Mouse (Mus musculus): ENCODE results near the gene Rpl28. TPM values are rescaled to one million over a fixed set of nuclear protein-coding genes. Genes with fewer than 3 reads are reported as not detected.

Rpl28 gene
- polyA plus RNA-seq (2014; fragmentation: Nextera tagmentation; extraction: Ambion mirVana), result 266 and 269 TPM in 2 replicates

- Histone ChIP-seq H3K4me2 (ENCODE audit: low read depth, severe bottlenecking) (peak within 1 kb of the TSS; percentile 86), H3K27ac (replicated peaks; ENCODE audit: low read depth, low read length) (peak within 1 kb of the TSS; percentile 86), H3K4me1 (ENCODE audit: control insufficient read depth, insufficient read depth, low read length) (peaks cover 6% of the 10 kb centered on the region), H3K9ac (ENCODE audit: low read length) (peak within 1 kb of the TSS; percentile 97), H3K9me3 (ENCODE audit: control insufficient read depth, low read length) (no peaks in the 10 kb centered on the region), H3K36me3 (ENCODE audit: control insufficient read depth, insufficient read depth, low read length) (peaks cover 14% of the 10 kb centered on the region), H3K27me3 (ENCODE audit: control insufficient read depth, insufficient read depth, low read length) (peaks cover 6% of the 10 kb centered on the region; the same call in 1 of the 2 replicates), H3K4me3 (ENCODE audit: low read depth, low read length) (peak within 1 kb of the TSS; percentile 91)
- 2% methylated on average over 51 of the region's 54 CpGs for WGBS
- ATAC-seq (ENCODE audit: insufficient number of reproducible peaks, low FRiP score, low TSS enrichment, low read depth) (peak; percentile 88), DNase-seq (ENCODE audit: low spot score) (peak; percentile 96)
Measured at GRCm38 (mm10) chr7:4792278-4793212, at the start of gene Rpl28. Gene Rpl28, plus strand, starts transcription at chr7:4792874.

DNA sequence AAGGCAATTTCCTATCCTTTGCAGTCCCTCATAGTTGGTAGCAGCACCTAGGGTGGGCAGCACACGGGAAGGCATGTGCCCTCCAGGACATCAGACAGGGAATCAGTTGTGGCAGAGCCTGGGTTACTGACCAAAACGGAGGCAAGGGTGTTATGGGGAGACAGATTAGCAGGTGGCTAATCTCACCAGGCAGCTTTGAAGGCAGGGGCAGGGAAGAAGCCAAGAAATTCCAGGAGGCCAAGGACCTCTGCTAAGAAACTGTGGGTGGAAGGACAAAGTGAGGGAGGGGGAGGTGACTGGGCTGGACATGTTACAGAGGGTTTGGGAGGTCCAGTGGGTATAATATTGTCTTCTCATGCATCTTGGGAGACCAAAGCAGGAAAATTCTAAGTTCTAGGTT lies 49.3 kb upstream of the Rpl28 start:
- Histone ChIP-seq H3K4me3 (ENCODE audit: low read depth, low read length) (no peak overlapping the region), H3K4me1 (ENCODE audit: control insufficient read depth, insufficient read depth, low read length) (peaks cover 6% of the 10 kb centered on the region), H3K27me3 (ENCODE audit: control insufficient read depth, insufficient read depth, low read length) (no peaks in the 10 kb centered on the region), H3K4me2 (ENCODE audit: low read depth, severe bottlenecking) (no peak overlapping the region), H3K27ac (replicated peaks; ENCODE audit: low read depth, low read length) (no peak overlapping the region), H3K9me3 (ENCODE audit: control insufficient read depth, low read length) (no peaks in the 10 kb centered on the region), H3K36me3 (ENCODE audit: control insufficient read depth, insufficient read depth, low read length) (peaks cover 9% of the 10 kb centered on the region), H3K9ac (ENCODE audit: low read length) (no peak overlapping the region)
- 73% methylated on average over 2 of the region's 2 CpGs for WGBS
- DNase-seq (ENCODE audit: low spot score), result no peak
- no peak for ATAC-seq (ENCODE audit: insufficient number of reproducible peaks, low FRiP score, low TSS enrichment, low read depth)

DNA sequence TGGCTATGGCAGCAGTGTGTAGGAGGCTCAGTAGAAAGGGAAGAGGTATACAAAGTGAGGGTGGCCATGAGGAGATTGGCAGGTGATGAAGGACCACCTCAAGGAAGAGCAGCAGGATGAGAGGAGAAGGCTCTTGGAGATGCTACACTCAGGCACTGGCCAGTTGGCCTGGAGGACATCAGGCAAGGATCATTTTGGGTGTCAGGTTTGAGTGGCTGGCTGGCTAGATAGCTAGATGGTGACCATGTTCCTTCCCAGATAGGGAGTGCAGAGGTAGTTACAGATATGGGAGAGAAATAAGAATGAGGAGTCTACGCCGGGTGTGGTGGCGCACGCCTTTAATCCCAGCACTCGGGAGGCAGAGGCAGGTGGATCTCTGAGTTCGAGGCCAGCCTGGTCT lies 47.8 kb upstream of the Rpl28 start:
- Histone ChIP-seq H3K36me3 (ENCODE audit: control insufficient read depth, insufficient read depth, low read length) (peaks cover 9% of the 10 kb centered on the region), H3K4me3 (ENCODE audit: low read depth, low read length) (no peak overlapping the region), H3K4me1 (ENCODE audit: control insufficient read depth, insufficient read depth, low read length) (peaks cover 4% of the 10 kb centered on the region), H3K27ac (replicated peaks; ENCODE audit: low read depth, low read length) (no peak overlapping the region), H3K4me2 (ENCODE audit: low read depth, severe bottlenecking) (no peak overlapping the region), H3K9ac (ENCODE audit: low read length) (no peak overlapping the region), H3K9me3 (ENCODE audit: control insufficient read depth, low read length) (no peaks in the 10 kb centered on the region), H3K27me3 (ENCODE audit: control insufficient read depth, insufficient read depth, low read length) (no peaks in the 10 kb centered on the region)
- WGBS, result 95% methylated on average over 6 of the region's 6 CpGs
- DNase-seq (ENCODE audit: low spot score) (no peak), ATAC-seq (ENCODE audit: insufficient number of reproducible peaks, low FRiP score, low TSS enrichment, low read depth) (no peak)

GRCm38 (mm10) chr7:4746326-4746980 lies 46.2 kb upstream of the Rpl28 start:
- no peak overlapping the region for H3K27ac ChIP-seq (replicated peaks; ENCODE audit: low read depth, low read length)
- H3K36me3 ChIP-seq (ENCODE audit: control insufficient read depth, insufficient read depth, low read length), result peaks cover 9% of the 10 kb centered on the region
- H3K4me1 ChIP-seq (ENCODE audit: control insufficient read depth, insufficient read depth, low read length), result peaks cover 4% of the 10 kb centered on the region
- H3K4me3 ChIP-seq (ENCODE audit: low read depth, low read length), result no peak overlapping the region
- H3K27me3 ChIP-seq (ENCODE audit: control insufficient read depth, insufficient read depth, low read length), result no peaks in the 10 kb centered on the region
- no peak overlapping the region for H3K9ac ChIP-seq (ENCODE audit: low read length)
- WGBS, result 88% methylated on average over 22 of the region's 22 CpGs
- DNase-seq (ENCODE audit: low spot score), result no peak
- no peak for ATAC-seq (ENCODE audit: insufficient number of reproducible peaks, low FRiP score, low TSS enrichment, low read depth)
- no peaks in the 10 kb centered on the region for H3K9me3 ChIP-seq (ENCODE audit: control insufficient read depth, low read length)
- H3K4me2 ChIP-seq (ENCODE audit: low read depth, severe bottlenecking), result no peak overlapping the region

DNA sequence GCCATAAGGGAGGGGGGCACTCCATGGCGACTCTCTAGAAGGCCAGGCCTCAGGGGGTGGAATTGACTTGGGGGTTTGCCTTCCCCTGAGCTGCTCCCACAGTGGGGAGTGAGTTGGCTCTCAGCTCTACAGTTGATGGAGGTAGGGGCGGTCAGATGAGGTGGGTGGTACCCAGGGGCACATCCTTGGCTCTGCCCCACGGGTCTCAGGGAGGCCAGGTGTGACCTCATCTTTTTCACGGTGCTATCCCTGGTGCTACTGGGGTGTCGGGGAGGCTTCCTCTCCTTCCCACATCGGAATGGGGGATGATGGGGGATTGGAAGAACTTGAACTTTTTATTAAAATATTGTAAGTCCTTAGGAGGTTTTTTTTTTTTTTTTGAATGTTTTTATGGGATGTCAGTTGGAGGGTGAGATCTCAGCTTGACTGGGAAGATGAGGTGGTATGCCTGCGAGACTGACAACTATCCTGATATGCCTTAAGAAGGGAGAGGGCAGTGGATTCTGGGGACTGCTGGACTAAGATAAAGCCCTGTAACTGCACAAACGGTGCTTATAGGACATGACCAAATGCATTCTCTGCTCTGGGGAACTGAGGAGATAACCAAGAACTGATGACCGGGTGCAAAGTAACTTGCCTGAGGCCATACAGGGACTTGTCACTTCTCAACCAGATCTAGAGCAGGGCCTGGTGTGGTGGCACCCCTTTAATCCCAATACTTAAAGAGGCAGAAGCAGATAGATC lies 45.3 kb upstream of the Rpl28 start:
- no peak overlapping the region for H3K4me2 ChIP-seq (ENCODE audit: low read depth, severe bottlenecking)
- H3K4me3 ChIP-seq (ENCODE audit: low read depth, low read length), result no peak overlapping the region
- DNase-seq (ENCODE audit: low spot score) (no peak), ATAC-seq (ENCODE audit: insufficient number of reproducible peaks, low FRiP score, low TSS enrichment, low read depth) (no peak)
- H3K4me1 ChIP-seq (ENCODE audit: control insufficient read depth, insufficient read depth, low read length), result peaks cover 7% of the 10 kb centered on the region
- H3K27ac ChIP-seq (replicated peaks; ENCODE audit: low read depth, low read length), result no peak overlapping the region
- no peaks in the 10 kb centered on the region for H3K9me3 ChIP-seq (ENCODE audit: control insufficient read depth, low read length)
- H3K36me3 ChIP-seq (ENCODE audit: control insufficient read depth, insufficient read depth, low read length), result peaks cover 9% of the 10 kb centered on the region
- no peak overlapping the region for H3K9ac ChIP-seq (ENCODE audit: low read length)
- WGBS, result 59% methylated on average over 9 of the region's 9 CpGs
- no peaks in the 10 kb centered on the region for H3K27me3 ChIP-seq (ENCODE audit: control insufficient read depth, insufficient read depth, low read length)

DNA sequence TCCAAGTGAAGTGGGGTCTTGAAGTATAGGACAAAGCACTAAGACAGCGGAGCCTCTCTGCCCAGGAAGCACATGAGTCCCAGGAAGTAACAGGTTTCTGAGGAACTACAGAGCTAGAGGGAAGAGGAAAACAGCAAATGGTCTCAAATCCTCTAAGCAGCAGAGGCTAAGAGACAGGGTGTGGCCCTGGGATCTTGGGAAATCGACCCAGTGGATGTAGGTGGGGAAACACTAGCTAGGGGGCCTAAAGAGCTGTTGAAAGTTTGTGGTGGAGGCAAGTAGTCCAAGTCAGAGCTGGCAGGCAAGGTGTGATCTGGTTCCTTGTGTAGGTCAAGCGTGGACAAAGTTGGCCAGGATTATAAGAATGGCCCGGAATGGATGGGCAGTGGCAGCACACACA lies 44.4 kb upstream of the Rpl28 start:
- no peak overlapping the region for H3K4me2 ChIP-seq (ENCODE audit: low read depth, severe bottlenecking)
- ATAC-seq (ENCODE audit: insufficient number of reproducible peaks, low FRiP score, low TSS enrichment, low read depth) (no peak), DNase-seq (ENCODE audit: low spot score) (no peak)
- H3K9me3 ChIP-seq (ENCODE audit: control insufficient read depth, low read length), result no peaks in the 10 kb centered on the region
- no peak overlapping the region for H3K27ac ChIP-seq (replicated peaks; ENCODE audit: low read depth, low read length)
- H3K4me3 ChIP-seq (ENCODE audit: low read depth, low read length), result no peak overlapping the region
- WGBS, result 74% methylated on average over 4 of the region's 4 CpGs
- peaks cover 3% of the 10 kb centered on the region for H3K36me3 ChIP-seq (ENCODE audit: control insufficient read depth, insufficient read depth, low read length)
- H3K9ac ChIP-seq (ENCODE audit: low read length), result no peak overlapping the region
- H3K4me1 ChIP-seq (ENCODE audit: control insufficient read depth, insufficient read depth, low read length), result peaks cover 9% of the 10 kb centered on the region
- H3K27me3 ChIP-seq (ENCODE audit: control insufficient read depth, insufficient read depth, low read length), result no peaks in the 10 kb centered on the region

- Histone ChIP-seq H3K4me2 (ENCODE audit: low read depth, severe bottlenecking) (no peak overlapping the region), H3K4me1 (ENCODE audit: control insufficient read depth, insufficient read depth, low read length) (peaks cover 9% of the 10 kb centered on the region), H3K9ac (ENCODE audit: low read length) (no peak overlapping the region), H3K36me3 (ENCODE audit: control insufficient read depth, insufficient read depth, low read length) (peaks cover 3% of the 10 kb centered on the region), H3K27ac (replicated peaks; ENCODE audit: low read depth, low read length) (no peak overlapping the region), H3K9me3 (ENCODE audit: control insufficient read depth, low read length) (no peaks in the 10 kb centered on the region), H3K27me3 (ENCODE audit: control insufficient read depth, insufficient read depth, low read length) (no peaks in the 10 kb centered on the region), H3K4me3 (ENCODE audit: low read depth, low read length) (no peak overlapping the region)
- no peak for DNase-seq (ENCODE audit: low spot score)
- ATAC-seq (ENCODE audit: insufficient number of reproducible peaks, low FRiP score, low TSS enrichment, low read depth), result no peak
- WGBS, result 90% methylated on average over 2 of the region's 2 CpGs
Measured at GRCm38 (mm10) chr7:4749169-4749568, 43.5 kb upstream of the Rpl28 start.

All from limb, embryonic 11.5 days (tissue).